Mouse (Mus musculus) layer of hippocampus, adult 18-20 months (tissue): ENCODE data around the gene Atp6v1e1. TPM values are rescaled to one million over a fixed set of nuclear protein-coding genes. Genes with fewer than 3 reads are reported as not detected.
"Not testable (repeated sequence)": the region's sequence is repeated elsewhere in the genome, so short reads cannot be mapped to it uniquely, and the experiment has no call there.

Experiments
- DNase-seq, 2 experiments: peaks; one replicate each; pipeline ENCODE4 v3.0.0; 2022; ENCODE audit warnings: low spot score in 2 of 2
- long read RNA-seq: library from polyadenylated mRNA; stranded (forward); transcript quantifications from one replicate; pipeline ENCODE4 v2.0.0, GENCODE M21; 2021
- total RNA-seq, 2 experiments: library from RNA; stranded (reverse); gene quantifications; 2 replicates each; pipeline ENCODE4 v1.2.3; 2021

The Atp6v1e1 gene
- total RNA-seq, result 100 to 1,000 TPM; 505 to 520 TPM
- long read RNA-seq, transcript Atp6v1e1-201 (9 exons, 1,312 nt), result major isoform, 301 of 315 reads
- long read RNA-seq, partial matches to known transcripts, result 3 of 315 reads
- long read RNA-seq, other reads (novel, unspliced or antisense), result 10 of 315 reads

DNA sequence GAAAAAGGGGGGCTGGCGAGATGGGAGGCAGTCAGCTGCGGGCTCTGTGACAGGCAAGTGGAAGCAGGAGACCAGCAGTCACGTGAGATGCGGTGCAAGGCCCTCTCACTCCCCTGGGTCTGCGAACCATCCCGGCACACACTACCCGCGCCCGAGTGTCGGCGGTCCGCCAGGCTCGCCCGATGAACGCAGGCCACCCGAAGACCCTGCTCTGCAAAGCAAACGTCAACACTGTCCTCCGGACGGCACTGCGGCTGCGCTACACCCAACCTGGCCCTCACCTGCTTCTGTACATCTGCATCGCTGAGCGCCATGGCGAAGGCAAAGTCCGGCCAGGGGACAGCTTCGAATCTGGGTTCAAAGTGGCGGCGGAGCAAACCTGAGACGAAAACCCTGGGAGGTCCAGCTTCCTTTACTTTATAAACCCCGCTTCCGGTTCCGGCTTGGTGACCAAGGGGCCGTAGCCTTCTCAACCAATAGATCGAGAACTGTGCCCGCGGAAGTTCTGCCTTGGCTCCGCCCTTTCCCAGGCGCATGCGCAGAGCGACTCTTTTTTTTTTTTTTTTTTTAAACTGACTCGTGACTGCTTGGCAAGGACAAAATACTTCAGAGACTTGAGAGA is at the start of gene Atp6v1e1:
TSS of gene Atp6v1e1 (minus strand) at position 487 of the 622 bp plus-strand sequence.
- DNase-seq, result peak; percentile 91 to 93

GRCm38 (mm10) chr6:120871286-120871685 is 48.7 kb upstream of the Atp6v1e1 start:
- no peak for DNase-seq

DNA sequence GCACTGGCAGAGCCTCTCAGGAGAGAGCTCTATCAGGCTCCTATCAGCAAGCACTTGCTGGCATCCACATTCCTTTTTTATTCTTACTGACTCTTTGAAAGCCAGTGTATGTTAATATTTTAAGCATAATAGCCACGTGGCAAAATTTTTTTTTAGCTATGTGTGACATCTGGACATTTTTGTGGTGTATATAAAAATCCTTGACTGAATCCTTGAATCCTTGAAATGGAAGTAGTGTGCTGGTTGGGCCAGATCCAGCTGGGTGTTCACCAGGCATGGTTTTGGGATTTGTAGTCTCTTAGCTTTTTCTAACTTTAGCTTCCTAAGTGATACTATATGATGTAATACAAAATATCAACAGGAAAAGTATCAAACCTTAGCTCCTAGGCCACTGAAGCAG is 46.2 kb upstream of the Atp6v1e1 start:
- no peak for DNase-seq

DNA sequence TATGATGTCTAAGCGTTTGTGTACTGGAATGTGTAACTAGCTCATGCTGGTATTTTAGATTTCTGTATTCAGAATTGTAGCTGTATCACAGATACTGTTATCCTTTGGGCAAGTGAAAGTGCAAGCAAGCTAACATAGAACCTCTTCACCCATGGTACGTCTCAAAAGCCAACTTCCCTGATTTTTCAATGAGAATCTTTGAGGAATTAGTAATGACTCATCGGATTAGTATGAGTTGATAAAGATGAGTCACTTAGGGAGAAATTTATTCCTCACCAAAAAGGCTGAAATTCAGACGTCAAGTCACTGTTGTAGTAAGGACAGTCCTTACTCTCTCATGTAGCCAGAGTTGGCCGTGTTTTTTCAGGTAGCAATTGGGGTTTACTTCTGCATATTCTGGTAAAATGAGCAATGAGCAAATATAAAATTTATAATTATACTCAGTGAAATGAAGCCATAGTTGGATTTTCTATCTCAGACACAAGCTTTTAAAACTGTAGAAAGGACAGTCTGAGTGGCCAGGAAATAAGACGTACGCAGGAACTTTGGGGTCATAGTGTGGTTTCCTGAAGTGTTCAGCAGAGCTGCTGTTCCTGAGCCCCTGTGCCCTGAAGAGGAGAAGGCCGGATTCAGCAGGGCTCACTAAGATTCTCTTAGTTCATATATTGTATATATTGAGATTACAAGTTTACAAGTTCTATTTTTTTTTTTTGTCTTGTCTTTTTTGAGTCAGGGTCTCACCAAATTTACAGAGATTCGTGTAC is 43.6 kb upstream of the Atp6v1e1 start:
- no peak for DNase-seq

DNA sequence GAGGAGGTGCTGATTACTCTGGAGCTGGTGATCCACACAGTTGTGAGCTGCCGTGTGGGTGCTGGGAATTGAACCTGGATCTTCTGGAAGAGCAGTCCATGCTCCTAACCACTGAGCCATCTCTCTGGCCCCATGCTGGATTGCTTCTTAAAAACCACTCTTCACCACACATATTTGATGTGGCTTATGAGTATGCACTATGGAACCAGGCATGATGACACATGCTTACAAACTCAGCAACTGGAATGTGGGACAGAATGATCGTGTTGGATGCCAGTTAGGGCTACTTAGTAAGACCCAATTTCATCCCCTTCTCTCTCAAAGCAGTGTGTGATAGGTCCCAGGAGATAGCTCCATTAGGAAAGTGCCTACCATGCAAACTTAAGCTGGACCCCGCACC is 37.5 kb upstream of the Atp6v1e1 start:
- no peak for DNase-seq

DNA sequence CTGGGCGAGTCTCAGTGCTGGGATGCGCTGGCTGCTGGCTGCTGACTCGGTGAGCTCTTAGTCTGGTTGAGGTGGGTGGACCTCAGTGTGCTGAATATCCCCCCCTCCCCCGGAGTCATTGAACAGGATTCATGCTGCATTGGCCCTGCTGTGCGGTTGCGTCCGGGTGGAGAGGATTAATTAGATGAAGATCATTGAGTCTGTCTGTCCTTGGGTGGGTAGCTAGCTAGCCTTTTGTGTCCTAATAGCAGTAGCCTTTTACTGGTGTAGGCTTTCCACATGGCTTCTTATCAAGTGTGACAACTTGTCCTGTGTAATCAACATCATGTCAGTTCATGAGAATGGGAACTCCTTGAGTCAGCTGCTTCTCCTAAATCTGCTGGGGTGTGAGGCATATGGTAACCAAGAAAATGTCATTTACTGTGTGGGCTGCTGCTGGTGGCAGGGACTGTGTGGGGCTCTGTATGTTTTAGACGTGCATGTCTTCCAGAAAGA is 35.7 kb upstream of the Atp6v1e1 start:
- peak; percentile 69 to 79 for DNase-seq

GRCm38 (mm10) chr6:120854413-120854812 is 31.8 kb upstream of the Atp6v1e1 start:
- no peak for DNase-seq

DNA sequence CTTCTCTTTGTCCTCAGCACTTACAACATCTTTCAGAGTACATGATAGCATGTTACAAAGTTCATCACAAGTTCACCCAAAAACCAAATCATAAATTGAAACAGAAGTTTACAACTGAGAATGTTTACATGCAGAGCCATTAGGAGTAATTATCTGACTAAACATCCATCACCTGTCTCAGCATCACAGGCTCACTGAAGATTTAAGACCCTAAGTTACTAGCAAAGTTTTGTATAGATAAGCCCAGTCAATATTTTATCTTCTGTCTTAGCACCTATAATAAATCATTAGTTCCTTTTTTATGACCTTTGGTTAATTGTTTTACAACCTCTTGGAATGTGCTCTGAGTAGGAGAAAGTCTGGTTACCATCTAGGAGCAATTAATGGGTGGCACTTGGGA is 28.1 kb upstream of the Atp6v1e1 start:
- not testable (repeated sequence) for DNase-seq

GRCm38 (mm10) chr6:120841754-120842153 is 19.2 kb upstream of the Atp6v1e1 start:
- peak in 1 of 2 experiments; percentile 34 for DNase-seq

DNA sequence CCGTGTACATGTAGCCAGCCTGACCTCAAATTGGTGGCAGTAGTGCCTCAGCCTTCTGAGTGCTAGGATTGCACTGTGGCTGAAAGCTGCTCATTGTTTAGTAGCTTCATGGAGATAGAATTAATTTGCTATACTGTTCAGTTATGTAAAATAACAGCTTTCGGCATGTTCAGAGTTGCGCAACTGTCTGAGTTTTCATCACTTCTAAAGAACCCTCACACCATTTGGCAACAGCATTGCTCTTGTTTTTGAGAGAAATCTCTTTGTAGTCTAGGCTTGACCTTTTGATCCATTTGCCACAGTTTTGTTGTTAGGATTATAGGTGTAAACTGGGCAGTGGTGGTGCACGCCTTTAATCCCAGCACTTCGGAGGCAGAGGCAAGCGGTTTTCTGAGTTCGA is 17.7 kb upstream of the Atp6v1e1 start:
- DNase-seq, result no peak

DNA sequence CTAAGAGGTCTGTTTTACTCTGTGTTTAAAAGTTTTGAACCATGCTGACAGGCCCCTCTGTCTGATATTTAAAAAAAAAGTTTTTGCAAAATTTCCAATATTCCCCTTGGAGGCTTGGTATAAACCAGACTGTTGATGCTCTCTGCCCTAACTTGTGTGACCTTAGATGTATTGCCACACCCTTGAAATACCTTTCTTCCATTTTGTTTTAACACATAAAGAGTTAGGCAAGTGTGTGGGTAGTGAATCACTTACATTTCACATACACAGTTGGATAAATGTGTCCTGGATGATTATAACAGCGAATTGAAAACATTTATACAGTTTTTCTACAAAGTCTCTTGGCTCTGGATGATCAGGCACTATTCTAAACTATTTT is 14.5 kb upstream of the Atp6v1e1 start:
- DNase-seq, result no peak

- DNase-seq, result peak in 1 of 2 experiments; percentile 44
Measured at GRCm38 (mm10) chr6:120836389-120837151, 14.0 kb upstream of the Atp6v1e1 start.

DNA sequence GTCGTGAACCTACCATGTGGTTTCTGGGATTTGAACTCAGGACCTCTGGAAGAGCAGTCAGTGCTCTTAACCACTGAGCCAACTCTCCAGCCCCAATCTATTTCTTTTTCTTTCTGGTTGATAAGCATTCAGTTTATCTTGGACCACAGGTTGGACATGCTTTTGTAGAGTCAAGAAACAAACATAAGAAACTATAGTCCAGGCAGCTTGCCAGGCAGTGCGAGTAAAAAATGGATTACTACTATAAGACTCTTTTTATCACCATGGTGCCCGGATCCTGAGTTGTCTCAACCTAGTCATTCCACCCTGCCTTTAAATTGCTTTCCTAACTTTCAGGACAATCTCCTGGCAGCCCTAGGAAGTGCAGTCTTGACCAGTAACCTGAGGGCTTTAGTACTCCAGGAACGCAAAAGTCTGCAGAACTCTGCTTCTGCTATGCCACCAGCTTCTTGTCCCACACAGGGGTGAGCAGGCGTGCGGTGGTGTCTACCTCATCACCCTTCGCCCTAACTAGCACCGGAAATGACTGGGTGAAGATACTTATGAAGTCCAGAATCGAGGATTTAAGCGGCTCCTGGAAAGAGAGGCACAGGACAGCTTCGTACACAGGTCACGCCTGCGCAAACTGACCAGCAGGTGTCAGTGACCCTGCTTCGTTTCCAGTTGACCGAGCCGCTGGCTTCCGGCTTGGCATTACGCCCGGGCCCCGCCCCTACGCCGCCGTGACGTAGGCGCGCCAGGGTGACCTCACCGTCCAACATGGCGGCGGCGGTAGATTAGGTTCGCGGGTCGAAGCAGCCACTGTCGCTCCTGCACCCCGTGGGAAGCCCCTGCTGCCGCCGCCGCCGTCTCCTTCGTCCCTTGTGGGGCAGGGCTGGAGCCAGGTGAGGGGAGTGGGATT is 13.1 kb upstream of the Atp6v1e1 start, which contains the start of gene Bcl2l13:
TSS of gene Bcl2l13 (plus strand) at position 739 of the 901 bp plus-strand sequence.
- peak; percentile 86 to 95 for DNase-seq

DNA sequence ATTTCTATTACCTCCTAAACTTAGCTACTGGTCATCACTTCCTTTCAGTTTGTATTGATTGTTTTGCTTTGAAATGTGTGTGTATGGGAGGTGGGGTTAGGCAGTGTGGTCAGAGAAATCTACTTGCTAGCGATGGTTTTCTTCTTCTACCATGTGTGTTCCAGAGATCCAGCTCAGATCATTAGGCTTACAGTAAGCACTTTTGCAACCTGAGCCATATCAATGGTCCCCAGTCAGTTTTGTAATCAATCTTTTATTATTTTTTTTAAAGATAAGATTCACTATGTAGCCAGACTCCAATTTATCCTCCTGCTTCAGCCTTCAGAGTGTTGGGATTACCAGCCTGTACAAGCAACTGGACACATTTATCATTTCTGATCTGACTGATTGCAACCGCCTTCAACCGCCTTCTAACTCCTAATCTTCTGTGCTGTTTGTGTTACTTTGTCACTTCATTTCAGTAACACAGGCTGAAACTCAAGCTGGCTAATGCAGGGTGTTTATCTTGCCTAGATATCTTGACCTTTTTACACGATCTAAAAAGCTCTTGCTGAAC is 12.3 kb upstream of the Atp6v1e1 start:
- DNase-seq, result no peak

DNA sequence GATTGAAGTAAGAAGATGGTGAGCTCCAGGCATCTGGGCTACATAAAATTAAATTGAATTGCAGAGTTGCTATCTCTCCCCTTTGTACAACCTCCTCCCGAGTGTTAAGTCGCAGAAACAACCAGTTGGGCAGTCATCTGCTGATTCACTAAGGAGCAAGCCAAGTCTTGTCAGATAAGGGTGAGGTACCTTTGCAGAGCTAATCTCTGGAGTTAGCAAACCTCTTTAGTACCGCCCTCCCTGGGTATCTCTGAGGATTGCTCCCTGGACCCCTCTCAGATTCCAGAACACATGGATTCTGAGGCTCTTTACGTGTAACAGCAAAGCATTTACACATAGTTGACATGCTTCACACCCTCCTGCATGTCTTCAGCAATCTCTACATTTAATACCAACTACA is 9.5 kb upstream of the Atp6v1e1 start:
- DNase-seq, result no peak

- DNase-seq, result no peak
Measured at GRCm38 (mm10) chr6:120830866-120831608, 8.4 kb upstream of the Atp6v1e1 start.

- DNase-seq, result no peak
Measured at GRCm38 (mm10) chr6:120830056-120830455, 7.5 kb upstream of the Atp6v1e1 start.

DNA sequence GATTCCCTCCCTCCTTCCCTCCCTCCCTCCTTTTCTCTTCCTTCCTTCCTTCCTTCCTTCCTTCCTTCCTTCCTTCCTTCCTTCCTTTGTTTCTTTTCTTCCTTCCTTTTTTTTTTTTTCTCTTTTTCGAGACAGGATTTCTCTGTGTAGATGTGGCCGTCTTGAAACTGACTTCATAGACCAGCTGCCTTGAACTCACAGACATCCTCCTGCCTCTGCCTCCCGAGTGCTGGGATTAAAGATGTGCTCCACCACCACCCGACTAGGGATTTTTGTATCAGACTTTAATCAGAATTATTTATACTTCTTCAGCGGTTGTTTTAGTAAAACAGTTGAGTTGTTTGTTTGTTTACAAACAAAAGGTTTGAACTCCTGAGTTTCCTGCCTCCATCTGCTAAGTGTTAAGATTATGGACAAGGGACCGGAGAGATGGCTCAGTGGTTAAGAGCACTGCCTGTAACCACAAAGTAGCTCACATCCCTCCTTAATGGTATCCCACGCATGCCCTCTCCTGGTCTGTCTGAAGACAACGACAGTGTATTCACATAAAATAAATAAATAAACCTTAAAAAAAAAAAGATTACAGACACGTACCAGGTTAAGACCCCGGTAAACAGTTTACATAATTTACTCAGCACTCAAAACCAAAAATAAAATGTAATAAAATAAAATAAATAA is 483 bp upstream of the Atp6v1e1 start:
- DNase-seq, result no peak

- no peak for DNase-seq
Measured at GRCm38 (mm10) chr6:120821715-120822114, 878 bp downstream of the Atp6v1e1 start.
